Comparison of ENCODE assay signal across 14 mouse cellular contexts in genomic region chrX:113792264-113792663, GRCm38 (mm10).
A peak's percentile ranks its signal among the peaks of the same experiment; 100 is the strongest.
DNase-seq lines count a peak whose midpoint lies in the region; ATAC-seq and TF ChIP-seq lines count a peak whose summit lies in the region.
"Had no signal": no experiment of that assay in that cellular context is flagged by ENCODE, and none has a peak within 500 bp of the region (broad histone marks: within the 10 kb centered on the region; RNA-seq: fewer than 3 reads in every experiment).

No protein-coding gene starts in this region.

- H3K4me3 ChIP-seq in heart, postnatal 0 days (ENCODE audit: low read depth, low read length): no peak overlapping the region
- no peak overlapping the region for H3K4me3 ChIP-seq in thymus, adult 2 months (ENCODE audit: control insufficient read depth, insufficient read depth, low read length)
- no peak overlapping the region for H3K4me3 ChIP-seq in hindbrain, embryonic 10.5 days
- H3K4me3 ChIP-seq: forebrain, embryonic 10.5 days; liver, embryonic 12.5 days; neural tube, embryonic 12.5 days had no signal

- H3K4me2 ChIP-seq in heart, postnatal 0 days (ENCODE audit: low read depth, low read length): no peak overlapping the region
- H3K4me2 ChIP-seq: liver, embryonic 12.5 days; neural tube, embryonic 12.5 days had no signal

- no peak for TF ChIP-seq POLR2A in thymus, adult 2 months (IDR thresholded peaks at IDR 0.05; ENCODE audit: control insufficient read depth, extremely low read depth, insufficient read depth, low read length, poor library complexity)

- H3K27me3 ChIP-seq in heart, postnatal 0 days (ENCODE audit: control insufficient read depth, insufficient read depth, low read length): no peaks in the 10 kb centered on the region
- no peaks in the 10 kb centered on the region for H3K27me3 ChIP-seq in thymus, adult 2 months (ENCODE audit: control insufficient read depth, insufficient read depth, low read length)
- peaks cover 35% of the 10 kb centered on the region for H3K27me3 ChIP-seq in Patski
- H3K27me3 ChIP-seq in hindbrain, embryonic 10.5 days (ENCODE audit: insufficient read depth, poor library complexity, severe bottlenecking): no peaks in the 10 kb centered on the region
- H3K27me3 ChIP-seq: liver, embryonic 12.5 days; neural tube, embryonic 12.5 days had no signal

- WGBS in heart, postnatal 0 days: 30% methylated on average over 1 of the region's 1 CpGs
- 42% methylated on average over 1 of the region's 1 CpGs for WGBS in thymus, adult 2 months
- WGBS in hindbrain, embryonic 10.5 days: 27% methylated on average over 1 of the region's 1 CpGs

- CTCF ChIA-PET in Patski (lab: Charles Lee): no interaction called here

- no peak for TF ChIP-seq EP300 in heart, postnatal 0 days (IDR thresholded peaks at IDR 0.05; ENCODE audit: low read depth)

- H3K9me3 ChIP-seq in heart, postnatal 0 days (replicated peaks; ENCODE audit: control insufficient read depth, low read length): no peaks in the 10 kb centered on the region
- no peaks in the 10 kb centered on the region for H3K9me3 ChIP-seq in hindbrain, embryonic 10.5 days
- H3K9me3 ChIP-seq: forebrain, embryonic 10.5 days; liver, embryonic 12.5 days; neural tube, embryonic 12.5 days had no signal

- in situ Hi-C loops in Patski (cut with MboI; ENCODE audit: low pct_unique_long_range_greater_than_20kb): no loop called here

- no peaks in the 10 kb centered on the region for H3K36me3 ChIP-seq in heart, postnatal 0 days (replicated peaks; ENCODE audit: control insufficient read depth, insufficient read depth, low read length)
- H3K36me3 ChIP-seq in thymus, adult 2 months (ENCODE audit: control insufficient read depth, insufficient read depth, low read length): no peaks in the 10 kb centered on the region
- H3K36me3 ChIP-seq in hindbrain, embryonic 10.5 days: no peaks in the 10 kb centered on the region
- H3K36me3 ChIP-seq: forebrain, embryonic 10.5 days; liver, embryonic 12.5 days; neural tube, embryonic 12.5 days had no signal

- no peak overlapping the region for H3K27ac ChIP-seq in heart, postnatal 0 days (ENCODE audit: low read depth)
- no peak overlapping the region for H3K27ac ChIP-seq in thymus, adult 2 months (ENCODE audit: control insufficient read depth, insufficient read depth, low read length)
- no peak overlapping the region for H3K27ac ChIP-seq in hindbrain, embryonic 10.5 days
- H3K27ac ChIP-seq: forebrain, embryonic 10.5 days; liver, embryonic 12.5 days; neural tube, embryonic 12.5 days had no signal

- POLR2A ChIA-PET in Patski (lab: Charles Lee): no interaction called here

- ATAC-seq in heart, postnatal 0 days (ENCODE audit: insufficient read depth, low read depth): no peak
- no peak for ATAC-seq in Patski
- ATAC-seq: liver, embryonic 12.5 days had no signal

- DNase-seq in heart, postnatal 0 days (ENCODE audit: low spot score): no peak
- no peak for DNase-seq in heart, postnatal 4 days
- peak; percentile 5 for DNase-seq in thymus, adult 2 months
- no peak for DNase-seq in thymus, postnatal 36 days
- no peak for DNase-seq in Patski (ENCODE audit: low read depth, low spot score)
- peak; percentile 0 for DNase-seq in retina, postnatal 1 day
- no peak for DNase-seq in hindbrain, embryonic 10.5 days (ENCODE audit: low spot score)
- no peak for DNase-seq in lung, postnatal 14 days
- DNase-seq: gastrocnemius, postnatal 25 days; heart, postnatal 10 days; kidney, adult 8-10 months had no signal

- H3K9ac ChIP-seq in heart, postnatal 0 days (replicated peaks; ENCODE audit: low read depth, low read length): no peak overlapping the region
- H3K9ac ChIP-seq: liver, embryonic 12.5 days; neural tube, embryonic 12.5 days had no signal

- H3K4me1 ChIP-seq in heart, postnatal 0 days (ENCODE audit: control insufficient read depth, insufficient read depth): no peaks in the 10 kb centered on the region
- H3K4me1 ChIP-seq in thymus, adult 2 months (replicated peaks; ENCODE audit: control insufficient read depth, insufficient read depth, low read length): no peaks in the 10 kb centered on the region
- no peaks in the 10 kb centered on the region for H3K4me1 ChIP-seq in hindbrain, embryonic 10.5 days (replicated peaks)
- H3K4me1 ChIP-seq: forebrain, embryonic 10.5 days; liver, embryonic 12.5 days; neural tube, embryonic 12.5 days had no signal

- peak; percentile 25; the same call in 1 of the 2 replicates for TF ChIP-seq CTCF in heart, postnatal 0 days (IDR thresholded peaks at IDR 0.05; ENCODE audit: low read depth)
- TF ChIP-seq CTCF in thymus, adult 2 months (IDR thresholded peaks at IDR 0.05; ENCODE audit: borderline replicate concordance, control insufficient read depth, extremely low read depth, insufficient read depth, low read length, poor library complexity): no peak
- TF ChIP-seq CTCF in Patski (IDR thresholded peaks at IDR 0.05): peak; percentile 19

Comparison
In these comparisons a context has a peak if more than half of its experiments do, and no peak if none do; other contexts are left out.
1. DNase-seq: peak in thymus, adult 2 months (single experiment) and retina, postnatal 1 day (single experiment); none in heart, postnatal 0 days (single experiment), heart, postnatal 4 days (single experiment), thymus, postnatal 36 days (0 of 2), Patski (single experiment), hindbrain, embryonic 10.5 days (single experiment) and lung, postnatal 14 days (single experiment).